Mouse (Mus musculus): ENCODE data around the gene Bcl2l2. TPM values are rescaled to one million over a fixed set of nuclear protein-coding genes. Genes with fewer than 3 reads are reported as not detected.

Bcl2l2 gene
- polyA plus RNA-seq, 1 experiment from 2014 or later, result 4.3 TPM

- H3K36me3 ChIP-seq (ENCODE audit: control insufficient read depth, insufficient read depth, low read length), result peaks cover 48% of the 10 kb centered on the region
- H3K27me3 ChIP-seq (ENCODE audit: control insufficient read depth, insufficient read depth, low read length), result no peaks in the 10 kb centered on the region
- peaks cover 15 to 18% of the 10 kb centered on the region in 2 experiments for H3K4me1 ChIP-seq (ENCODE audit: control insufficient read depth in 2 of 2, insufficient read depth in 2 of 2, low read length in 2 of 2)
- ATAC-seq (ENCODE audit: insufficient number of reproducible peaks, insufficient read depth, low FRiP score, low read depth), result no peak
- peak overlapping the region; percentile 99 for H3K4me2 ChIP-seq (ENCODE audit: low read length)
- H3K9me3 ChIP-seq (ENCODE audit: control insufficient read depth, low read length), result no peaks in the 10 kb centered on the region
- H3K4me3 ChIP-seq (ENCODE audit: control insufficient read depth in 1 of 2, insufficient read depth in 1 of 2, low read depth in 1 of 2, low read length in 2 of 2), result peak overlapping the region; percentile 56 to 91
- H3K27ac ChIP-seq (replicated peaks in 1 of 2; ENCODE audit: control insufficient read depth in 1 of 2, insufficient read depth in 1 of 2, low read depth in 2 of 2, low read length in 2 of 2), result peak overlapping the region in 1 of 2 experiments; percentile 72; a peak in 2 of 4 replicates
- peak overlapping the region; percentile 94 for H3K9ac ChIP-seq (ENCODE audit: low read length)
- 18% methylated on average over 10 of the region's 10 CpGs for WGBS
Measured at GRCm38 (mm10) chr14:54913343-54913742, 30.2 kb downstream of the Bcl2l2 start.

- H3K4me1 ChIP-seq (ENCODE audit: control insufficient read depth in 2 of 2, insufficient read depth in 2 of 2, low read length in 2 of 2), result peaks cover 13% of the 10 kb centered on the region in 2 experiments
- no peak overlapping the region for H3K27ac ChIP-seq (replicated peaks in 1 of 2; ENCODE audit: control insufficient read depth in 1 of 2, insufficient read depth in 1 of 2, low read depth in 2 of 2, low read length in 2 of 2)
- H3K9ac ChIP-seq (ENCODE audit: low read length), result no peak overlapping the region
- H3K27me3 ChIP-seq (ENCODE audit: control insufficient read depth, insufficient read depth, low read length), result no peaks in the 10 kb centered on the region
- H3K9me3 ChIP-seq (ENCODE audit: control insufficient read depth, low read length), result peaks cover 8% of the 10 kb centered on the region; the same call in 1 of the 2 replicates
- H3K36me3 ChIP-seq (ENCODE audit: control insufficient read depth, insufficient read depth, low read length), result peaks cover 58% of the 10 kb centered on the region
- ATAC-seq (ENCODE audit: insufficient number of reproducible peaks, insufficient read depth, low FRiP score, low read depth), result no peak
- no peak overlapping the region for H3K4me3 ChIP-seq (ENCODE audit: control insufficient read depth in 1 of 2, insufficient read depth in 1 of 2, low read depth in 1 of 2, low read length in 2 of 2)
- H3K4me2 ChIP-seq (ENCODE audit: low read length), result no peak overlapping the region
- 87% methylated on average over 16 of the region's 16 CpGs for WGBS
Measured at GRCm38 (mm10) chr14:54920076-54920685, 37.0 kb downstream of the Bcl2l2 start.

- peaks cover 21 to 27% of the 10 kb centered on the region in 2 experiments for H3K4me1 ChIP-seq (ENCODE audit: control insufficient read depth in 2 of 2, insufficient read depth in 2 of 2, low read length in 2 of 2)
- peaks cover 7% of the 10 kb centered on the region for H3K27me3 ChIP-seq (ENCODE audit: control insufficient read depth, insufficient read depth, low read length)
- H3K27ac ChIP-seq (replicated peaks in 1 of 2; ENCODE audit: control insufficient read depth in 1 of 2, insufficient read depth in 1 of 2, low read depth in 2 of 2, low read length in 2 of 2), result peak overlapping the region; percentile 87 to 88
- 25% methylated on average over 7 of the region's 7 CpGs for WGBS
- H3K36me3 ChIP-seq (ENCODE audit: control insufficient read depth, insufficient read depth, low read length), result peaks cover 17% of the 10 kb centered on the region
- peak overlapping the region; percentile 98 for H3K4me2 ChIP-seq (ENCODE audit: low read length)
- H3K9me3 ChIP-seq (ENCODE audit: control insufficient read depth, low read length), result peaks cover 8% of the 10 kb centered on the region; the same call in 1 of the 2 replicates
- peak overlapping the region; percentile 89 for H3K9ac ChIP-seq (ENCODE audit: low read length)
- H3K4me3 ChIP-seq (ENCODE audit: control insufficient read depth in 1 of 2, insufficient read depth in 1 of 2, low read depth in 1 of 2, low read length in 2 of 2), result peak overlapping the region; percentile 49 to 61
- peak; percentile 49 for ATAC-seq (ENCODE audit: insufficient number of reproducible peaks, insufficient read depth, low FRiP score, low read depth)
Measured at GRCm38 (mm10) chr14:54924641-54925348, 41.6 kb downstream of the Bcl2l2 start.

- peak within 1 kb of the TSS; percentile 49 to 61 for H3K4me3 ChIP-seq (ENCODE audit: control insufficient read depth in 1 of 2, insufficient read depth in 1 of 2, low read depth in 1 of 2, low read length in 2 of 2)
- H3K27ac ChIP-seq (replicated peaks in 1 of 2; ENCODE audit: control insufficient read depth in 1 of 2, insufficient read depth in 1 of 2, low read depth in 2 of 2, low read length in 2 of 2), result peak within 1 kb of the TSS; percentile 87 to 88
- 6% methylated on average over 56 of the region's 57 CpGs for WGBS
- peak; percentile 60 for ATAC-seq (ENCODE audit: insufficient number of reproducible peaks, insufficient read depth, low FRiP score, low read depth)
- H3K9me3 ChIP-seq (ENCODE audit: control insufficient read depth, low read length), result peaks cover 8% of the 10 kb centered on the region; the same call in 1 of the 2 replicates
- H3K4me1 ChIP-seq (ENCODE audit: control insufficient read depth in 2 of 2, insufficient read depth in 2 of 2, low read length in 2 of 2), result peaks cover 24 to 34% of the 10 kb centered on the region in 2 experiments
- peak within 1 kb of the TSS; percentile 89 for H3K9ac ChIP-seq (ENCODE audit: low read length)
- peak within 1 kb of the TSS; percentile 98 for H3K4me2 ChIP-seq (ENCODE audit: low read length)
- peaks cover 9% of the 10 kb centered on the region; the same call in 1 of the 2 replicates for H3K36me3 ChIP-seq (ENCODE audit: control insufficient read depth, insufficient read depth, low read length)
- H3K27me3 ChIP-seq (ENCODE audit: control insufficient read depth, insufficient read depth, low read length), result peaks cover 7% of the 10 kb centered on the region
Measured at GRCm38 (mm10) chr14:54925349-54926342, 42.5 kb downstream of the Bcl2l2 start, which contains the start of gene Efs. TSS of gene Efs (minus strand) at chr14:54926126.

GRCm38 (mm10) chr14:54926401-54927158, 43.4 kb downstream of the Bcl2l2 start:
- Histone ChIP-seq H3K27me3 (ENCODE audit: control insufficient read depth, insufficient read depth, low read length) (peaks cover 7% of the 10 kb centered on the region), H3K4me3 (ENCODE audit: control insufficient read depth in 1 of 2, insufficient read depth in 1 of 2, low read depth in 1 of 2, low read length in 2 of 2) (peak overlapping the region; percentile 49 to 61), H3K36me3 (ENCODE audit: control insufficient read depth, insufficient read depth, low read length) (0 out of 2 replicates have a peak, but pooled peaks cover 5% of the 10 kb centered on the region), H3K27ac (replicated peaks in 1 of 2; ENCODE audit: control insufficient read depth in 1 of 2, insufficient read depth in 1 of 2, low read depth in 2 of 2, low read length in 2 of 2) (peak overlapping the region; percentile 87 to 88), H3K9me3 (ENCODE audit: control insufficient read depth, low read length) (peaks cover 2% of the 10 kb centered on the region; the same call in 1 of the 2 replicates), H3K4me1 (ENCODE audit: control insufficient read depth in 2 of 2, insufficient read depth in 2 of 2, low read length in 2 of 2) (peaks cover 24 to 35% of the 10 kb centered on the region in 2 experiments), H3K4me2 (ENCODE audit: low read length) (peak overlapping the region; percentile 98), H3K9ac (ENCODE audit: low read length) (peak overlapping the region; percentile 89)
- WGBS, result under 1% methylated on average over 50 of the region's 58 CpGs
- ATAC-seq (ENCODE audit: insufficient number of reproducible peaks, insufficient read depth, low FRiP score, low read depth), result peak; percentile 41

- Histone ChIP-seq H3K4me3 (ENCODE audit: control insufficient read depth in 1 of 2, insufficient read depth in 1 of 2, low read depth in 1 of 2, low read length in 2 of 2) (peak overlapping the region; percentile 49 to 61; a peak in 2 of 4 replicates), H3K9me3 (ENCODE audit: control insufficient read depth, low read length) (no peaks in the 10 kb centered on the region), H3K9ac (ENCODE audit: low read length) (peak overlapping the region; percentile 89), H3K27me3 (ENCODE audit: control insufficient read depth, insufficient read depth, low read length) (peaks cover 7% of the 10 kb centered on the region), H3K27ac (replicated peaks in 1 of 2; ENCODE audit: control insufficient read depth in 1 of 2, insufficient read depth in 1 of 2, low read depth in 2 of 2, low read length in 2 of 2) (peak overlapping the region in 1 of 2 experiments; percentile 88; a peak in 2 of 4 replicates), H3K4me1 (ENCODE audit: control insufficient read depth in 2 of 2, insufficient read depth in 2 of 2, low read length in 2 of 2) (peaks cover 24 to 35% of the 10 kb centered on the region in 2 experiments), H3K4me2 (ENCODE audit: low read length) (peak overlapping the region; percentile 98), H3K36me3 (ENCODE audit: control insufficient read depth, insufficient read depth, low read length) (no peaks in the 10 kb centered on the region)
- no peak for ATAC-seq (ENCODE audit: insufficient number of reproducible peaks, insufficient read depth, low FRiP score, low read depth)
- WGBS, result 40% methylated on average over 7 of the region's 7 CpGs
Measured at GRCm38 (mm10) chr14:54927296-54927695, 44.1 kb downstream of the Bcl2l2 start.
